Mouse (Mus musculus) MEL (cell line): ENCODE data around the gene Eif4e2.

Experiments
- CHD2 ChIP-seq: IDR thresholded peaks from 2 replicates; pipeline ENCODE4 v1.6.1; 2011; ENCODE audit warnings: low read length, improper control_type of control experiment
- CTCF ChIP-seq, 3 experiments: IDR thresholded peaks in 2 of 3; conservative IDR thresholded peaks in 1 of 3; 2 replicates each; pipeline ENCODE4 v1.5.1; 2011 to 2012; ENCODE audit warnings: low read length in 3 of 3, low read depth in 2 of 3, mild to moderate bottlenecking in 2 of 3, improper control_type of control experiment in 1 of 3, inconsistent platforms in 1 of 3, mixed read lengths in 1 of 3, moderate library complexity in 1 of 3; ENCODE audit not compliant: control insufficient read depth in 1 of 3, insufficient read depth in 1 of 3, poor library complexity in 1 of 3, severe bottlenecking in 1 of 3
- GATA1 ChIP-seq: IDR thresholded peaks from 2 replicates; pipeline ENCODE4 v1.6.1; 2011; ENCODE audit warnings: low read depth, low read length, improper control_type of control experiment
- MAX ChIP-seq: IDR thresholded peaks from 2 replicates; pipeline ENCODE4 v1.6.1; 2011; ENCODE audit warnings: low read length, improper control_type of control experiment
- MXI1 ChIP-seq: IDR thresholded peaks from 2 replicates; pipeline ENCODE4 v1.6.1; 2011; ENCODE audit warnings: mild to moderate bottlenecking, low read depth, low read length, improper control_type of control experiment
- POLR2A ChIP-seq, 2 experiments: IDR thresholded peaks; 2 replicates each; pipeline ENCODE4 v1.6.1; 2011 to 2012; ENCODE audit warnings: low read length in 2 of 2, mild to moderate bottlenecking in 2 of 2, control low read depth in 1 of 2, improper control_type of control experiment in 1 of 2, low read depth in 1 of 2, moderate library complexity in 1 of 2; ENCODE audit not compliant: control insufficient read depth in 1 of 2, insufficient read depth in 1 of 2, poor library complexity in 1 of 2

GRCm38 (mm10) chr1:87263257-87263656 lies 49.5 kb downstream of the Eif4e2 start:
- no peak for TF ChIP-seq POLR2A (IDR thresholded peaks at IDR 0.05; ENCODE audit: control insufficient read depth in 1 of 2, insufficient read depth in 1 of 2, low read depth in 1 of 2, low read length in 2 of 2, poor library complexity in 1 of 2)
- TF ChIP-seq CHD2 = no peak
- TF ChIP-seq GATA1 = no peak
- TF ChIP-seq MAX = no peak
- no peak for TF ChIP-seq CTCF (IDR thresholded peaks at IDR 0.05 in 2 of 3, conservative IDR thresholded peaks at IDR 0.05 in 1 of 3; ENCODE audit: control insufficient read depth in 1 of 3, insufficient read depth in 1 of 3, low read depth in 2 of 3, low read length in 3 of 3, poor library complexity in 1 of 3, severe bottlenecking in 1 of 3)
- no peak for TF ChIP-seq MXI1
